Mouse (Mus musculus) 3T3-L1 (cell line): ENCODE results near the gene Iqce.

Experiments
- DNase-seq: peaks from one replicate; pipeline ENCODE4 v3.0.0-alpha.2; 2015; ENCODE audit warnings: low read depth, low spot score

Gene Iqce

DNA sequence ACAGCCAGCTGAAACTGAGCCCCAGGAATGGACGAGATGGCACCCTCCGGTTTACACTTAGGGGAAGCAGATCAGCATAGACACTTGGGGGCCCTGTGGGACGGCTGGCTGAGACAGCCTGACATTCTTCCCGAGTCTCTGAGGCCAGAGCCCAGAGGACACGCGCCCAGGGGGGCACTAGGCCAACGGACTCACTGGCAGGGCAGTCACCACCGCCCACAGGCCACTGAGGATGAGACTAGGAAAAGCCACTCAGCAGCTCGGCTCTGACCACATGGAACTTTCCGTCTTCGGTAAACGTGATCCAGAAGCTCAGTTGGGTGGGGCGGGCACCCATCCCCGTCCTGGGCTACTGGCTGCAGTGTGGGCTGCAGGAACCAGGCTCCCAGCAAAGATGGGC, 62.3 kb downstream of the Iqce start:
- DNase-seq = peak; percentile 73

DNA sequence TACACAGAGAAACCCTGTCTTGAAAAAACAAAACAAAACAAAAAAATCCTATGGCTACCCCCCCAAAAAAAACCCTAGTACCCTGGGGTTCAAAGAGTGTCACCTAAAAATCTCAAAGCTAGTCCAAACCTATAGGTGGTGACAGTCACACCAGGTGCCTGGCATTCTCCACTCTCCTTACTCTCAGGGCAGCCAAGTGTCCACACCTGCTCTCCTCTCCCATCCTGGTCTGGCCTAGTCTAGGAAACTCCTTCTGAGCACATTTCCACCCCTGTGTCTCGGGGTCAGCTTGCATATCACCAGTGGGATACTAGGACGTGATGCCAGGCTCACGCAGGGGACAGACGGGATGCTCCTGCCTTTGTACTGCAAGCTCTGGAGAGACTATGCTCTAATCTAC, 62.9 kb downstream of the Iqce start:
- DNase-seq = no peak

DNA sequence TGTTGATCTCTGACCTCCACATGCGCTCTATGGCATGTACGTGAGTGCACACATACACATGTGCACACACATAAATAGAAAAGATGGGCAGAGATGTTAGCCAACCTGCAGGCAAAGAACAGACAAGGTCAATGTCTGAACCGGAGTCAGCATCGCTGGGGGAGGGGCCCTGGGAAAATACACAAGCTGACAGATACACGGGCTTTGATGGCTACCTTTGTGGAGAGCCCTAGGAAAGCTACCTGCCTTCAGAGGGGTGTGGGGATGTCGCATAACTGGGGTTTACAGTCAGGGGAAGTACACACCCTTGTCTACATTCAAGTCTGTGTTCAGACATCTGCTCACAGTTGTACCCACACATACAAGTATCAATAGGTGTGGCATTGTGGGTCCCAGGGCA, 63.7 kb downstream of the Iqce start:
- DNase-seq = no peak

DNA sequence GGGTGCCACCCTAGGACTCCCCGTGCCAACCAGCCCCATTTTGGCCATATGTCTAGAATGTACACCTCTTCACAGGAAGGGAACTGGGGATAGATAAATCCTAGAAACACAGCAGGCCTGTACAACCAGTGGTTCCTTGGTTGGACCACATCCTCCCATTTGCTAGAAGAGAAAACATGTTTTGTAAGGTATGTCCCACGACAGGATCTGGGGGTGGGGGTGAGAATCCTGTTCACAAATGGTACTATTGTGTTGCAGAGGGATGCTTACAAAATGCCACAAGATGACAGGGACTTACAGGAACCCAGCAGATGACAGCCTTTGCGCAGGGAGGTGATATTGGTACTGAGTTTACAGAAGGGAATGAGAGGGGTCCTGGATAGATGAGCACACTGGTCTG, 64.2 kb downstream of the Iqce start:
- no peak for DNase-seq

DNA sequence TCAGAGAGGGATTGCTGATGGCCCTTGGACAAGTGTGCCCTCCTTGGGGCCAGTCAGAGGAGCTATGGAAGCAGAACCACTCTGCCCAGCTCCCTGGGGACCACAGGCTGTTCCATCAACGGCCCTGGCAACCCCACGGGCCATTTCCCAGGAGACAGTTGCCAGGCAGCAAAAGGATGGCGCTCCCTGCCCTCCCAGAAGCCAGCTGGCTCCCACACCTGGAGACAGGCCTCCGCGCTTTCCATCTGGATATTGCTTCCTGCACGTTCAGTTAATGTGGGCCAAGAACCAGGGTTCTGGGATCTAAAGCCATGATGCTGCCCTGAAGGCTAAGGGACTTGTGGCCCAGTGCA, 65.1 kb downstream of the Iqce start:
- no peak for DNase-seq

DNA sequence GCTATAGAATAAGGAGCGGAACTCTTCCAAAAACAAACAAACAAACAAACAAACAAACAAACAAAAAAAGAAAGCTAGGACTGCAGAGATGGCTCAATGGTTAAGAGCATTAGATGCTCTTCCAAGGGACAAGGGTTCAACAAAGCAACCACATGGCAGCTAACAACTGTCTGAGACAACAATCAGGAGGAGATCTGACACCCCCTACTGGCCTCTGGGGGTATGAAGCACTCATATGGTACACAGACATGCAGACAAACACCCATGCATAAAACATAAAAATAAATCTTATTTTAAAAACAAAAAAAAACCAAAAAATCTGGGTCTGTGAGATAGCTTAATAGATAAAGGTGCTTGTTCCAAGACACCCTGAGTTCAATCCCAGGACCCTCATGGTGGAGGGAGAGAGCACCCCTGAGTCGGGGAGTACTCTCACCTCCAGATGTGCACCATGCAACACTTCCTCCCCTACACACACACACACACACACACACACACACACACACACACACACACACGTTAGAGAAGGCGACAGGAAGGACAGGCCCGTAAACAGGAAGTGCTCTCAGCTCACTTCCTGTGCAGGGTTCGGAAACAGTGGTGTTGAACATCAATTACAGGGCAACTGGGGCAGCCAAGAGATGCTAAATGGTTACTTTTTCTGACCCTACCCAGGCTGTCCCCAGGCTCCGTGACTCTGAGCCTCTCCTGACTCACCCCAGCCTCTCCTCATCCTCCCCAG, 65.7 kb downstream of the Iqce start:
- DNase-seq = no peak

DNA sequence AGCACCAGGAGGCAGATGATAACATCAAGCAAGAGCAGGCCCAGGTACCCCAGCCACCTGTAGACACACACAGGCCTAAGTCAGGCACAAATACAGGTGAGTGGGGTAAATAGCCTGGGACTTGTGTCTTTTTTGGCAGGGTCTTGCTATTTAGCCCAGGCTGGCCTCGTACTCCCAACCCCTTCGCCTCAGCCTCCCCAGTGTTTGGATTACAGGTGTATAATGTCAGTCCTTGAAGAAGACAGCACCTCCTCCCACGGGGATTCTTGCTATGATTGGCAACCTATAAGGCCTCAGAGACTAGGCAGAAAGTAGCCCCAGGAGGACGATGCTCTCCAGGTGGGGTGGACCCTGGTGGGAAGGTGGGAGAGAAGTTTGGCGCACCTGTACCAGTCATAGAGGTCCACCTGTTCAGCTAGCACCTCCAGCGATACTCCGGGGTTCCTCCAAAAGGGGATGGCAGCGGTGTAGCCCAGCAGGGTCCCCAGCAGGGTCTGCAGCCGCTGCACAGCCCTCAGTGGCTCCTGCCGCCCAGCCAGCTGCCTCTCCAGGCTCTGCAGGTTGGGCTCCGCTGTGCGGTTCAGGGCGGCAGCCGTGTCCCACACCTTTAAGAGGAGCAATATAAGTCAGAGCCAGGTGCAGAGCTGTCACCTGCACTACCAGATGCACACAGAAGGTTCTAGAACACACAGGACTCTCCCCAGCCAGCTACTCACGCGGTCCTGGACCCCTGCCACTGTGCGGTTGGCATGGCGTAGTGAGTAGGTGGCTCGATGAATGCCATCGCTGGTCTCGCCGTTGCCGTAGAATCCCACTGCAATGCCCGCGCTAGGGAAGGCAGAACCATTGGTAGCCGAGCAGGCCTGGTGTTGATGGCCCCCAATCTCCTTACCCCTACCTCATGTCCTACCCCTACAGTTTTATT, 67.1 kb downstream of the Iqce start:
- no peak for DNase-seq

DNA sequence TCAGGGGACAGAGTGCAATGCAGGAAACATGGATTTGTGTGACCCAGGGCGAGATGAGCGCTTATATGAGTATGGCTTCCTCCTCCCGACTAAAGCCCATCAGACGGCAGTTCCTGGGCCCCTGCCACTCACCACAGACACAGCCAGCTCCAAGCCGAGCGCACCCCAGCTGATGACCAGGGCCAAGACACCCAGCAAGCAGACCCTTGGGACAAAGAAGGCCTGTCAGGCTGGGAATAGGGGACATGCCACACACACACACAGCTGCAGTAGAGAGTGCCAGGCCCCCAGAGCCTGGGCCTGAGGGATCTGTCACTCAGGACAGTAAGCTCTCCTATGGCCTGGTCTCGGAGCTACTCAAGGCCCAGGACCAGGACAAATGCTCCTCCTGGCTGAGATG, 68.7 kb downstream of the Iqce start:
- DNase-seq = no peak

DNA sequence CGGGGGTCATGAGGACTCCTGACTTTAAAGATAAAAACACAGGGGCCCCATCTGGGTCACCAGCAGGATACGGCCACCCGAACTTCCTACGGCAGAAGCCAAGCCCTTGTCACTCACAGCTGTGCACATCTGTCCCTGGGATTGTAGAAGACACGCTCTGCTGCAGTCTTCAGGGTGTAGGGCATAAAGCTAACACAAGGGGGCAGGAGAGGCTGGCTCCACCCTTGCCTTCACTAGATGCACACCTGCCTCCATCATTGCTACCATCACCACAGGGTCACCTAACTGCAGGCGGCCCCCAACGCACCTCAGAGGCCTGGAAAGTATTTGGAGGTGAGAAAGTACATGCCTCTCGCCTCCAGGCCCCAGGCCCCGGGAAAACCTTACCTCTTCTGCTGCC, 73.2 kb downstream of the Iqce start:
- DNase-seq = no peak

DNA sequence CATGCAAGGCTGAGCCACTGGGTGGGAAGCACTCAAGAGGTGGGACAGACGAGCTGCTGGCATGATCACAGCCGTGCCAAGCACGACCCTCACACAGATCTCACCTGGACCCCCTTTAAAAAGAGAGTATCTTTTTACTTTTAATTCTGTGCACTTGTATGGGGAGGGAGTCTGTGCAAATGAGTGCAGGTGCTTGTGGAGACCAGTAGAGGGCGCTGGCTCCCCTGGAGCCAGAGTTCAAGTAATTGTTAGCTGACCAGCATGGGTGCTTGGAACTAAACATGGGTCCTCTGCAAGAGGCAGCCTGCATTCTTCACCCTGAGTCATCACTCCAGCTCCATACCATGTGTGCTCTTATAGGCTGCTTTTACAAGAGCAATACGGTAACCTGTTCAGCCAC, 74.6 kb downstream of the Iqce start:
- DNase-seq = no peak

DNA sequence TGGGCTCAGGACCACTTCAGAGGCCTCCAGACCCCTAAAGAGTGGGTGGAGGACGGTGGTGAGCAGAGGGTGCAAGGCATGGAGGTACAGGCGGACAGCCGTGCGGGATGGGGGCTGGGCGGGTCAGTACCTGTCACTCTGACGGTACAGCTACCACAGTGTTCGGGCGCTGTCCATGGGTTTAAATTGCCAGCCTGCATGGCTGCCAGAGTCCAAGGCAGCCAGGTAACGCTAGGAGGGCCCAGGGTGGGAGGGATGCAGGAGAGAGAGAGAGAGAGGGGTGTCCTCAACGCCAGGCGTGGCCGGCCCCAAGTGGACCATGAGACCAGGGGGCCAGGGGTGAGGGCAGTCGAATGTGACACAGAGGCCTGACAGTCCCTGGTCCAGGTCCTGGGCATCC, 77.2 kb downstream of the Iqce start:
- no peak for DNase-seq

DNA sequence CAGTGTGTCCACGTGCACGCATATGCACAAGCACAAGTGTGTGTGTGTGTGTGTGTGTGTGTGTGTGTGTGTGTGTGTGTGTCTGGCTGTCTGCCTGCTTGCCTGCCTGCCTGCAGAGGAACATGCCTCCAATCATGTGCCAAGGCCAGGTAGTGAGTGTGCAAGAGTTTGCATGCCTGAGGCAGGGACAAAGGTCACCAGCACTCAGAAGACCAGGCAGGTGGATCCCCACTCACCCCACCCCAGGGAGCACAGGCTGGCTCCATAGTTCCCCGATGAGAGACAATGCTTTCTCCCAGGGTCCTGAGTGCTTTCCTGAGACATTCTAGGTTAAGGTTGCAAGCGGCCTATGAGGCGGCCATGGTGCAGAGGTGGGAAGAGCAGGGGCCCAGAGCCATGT, 77.9 kb downstream of the Iqce start:
- DNase-seq = no peak

DNA sequence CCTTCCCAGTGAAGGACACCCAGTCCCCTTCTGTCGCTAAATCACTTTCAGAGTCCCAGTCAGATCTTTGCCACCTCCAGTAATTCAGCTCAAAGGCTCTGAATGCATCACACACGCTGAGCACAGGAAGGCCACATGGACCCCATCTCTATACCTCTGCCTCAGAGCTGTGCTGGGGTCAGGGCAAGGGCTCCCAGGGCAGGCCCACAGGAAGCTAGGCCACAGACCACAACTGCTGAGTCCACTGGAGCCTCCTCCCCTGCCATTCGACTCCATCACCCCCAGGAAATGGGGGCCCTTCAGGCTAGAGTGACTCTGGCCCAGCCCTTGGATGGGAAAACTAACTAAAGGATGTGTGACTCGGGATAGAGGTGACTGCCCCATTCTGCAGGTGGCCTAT, 78.4 kb downstream of the Iqce start:
- no peak for DNase-seq

DNA sequence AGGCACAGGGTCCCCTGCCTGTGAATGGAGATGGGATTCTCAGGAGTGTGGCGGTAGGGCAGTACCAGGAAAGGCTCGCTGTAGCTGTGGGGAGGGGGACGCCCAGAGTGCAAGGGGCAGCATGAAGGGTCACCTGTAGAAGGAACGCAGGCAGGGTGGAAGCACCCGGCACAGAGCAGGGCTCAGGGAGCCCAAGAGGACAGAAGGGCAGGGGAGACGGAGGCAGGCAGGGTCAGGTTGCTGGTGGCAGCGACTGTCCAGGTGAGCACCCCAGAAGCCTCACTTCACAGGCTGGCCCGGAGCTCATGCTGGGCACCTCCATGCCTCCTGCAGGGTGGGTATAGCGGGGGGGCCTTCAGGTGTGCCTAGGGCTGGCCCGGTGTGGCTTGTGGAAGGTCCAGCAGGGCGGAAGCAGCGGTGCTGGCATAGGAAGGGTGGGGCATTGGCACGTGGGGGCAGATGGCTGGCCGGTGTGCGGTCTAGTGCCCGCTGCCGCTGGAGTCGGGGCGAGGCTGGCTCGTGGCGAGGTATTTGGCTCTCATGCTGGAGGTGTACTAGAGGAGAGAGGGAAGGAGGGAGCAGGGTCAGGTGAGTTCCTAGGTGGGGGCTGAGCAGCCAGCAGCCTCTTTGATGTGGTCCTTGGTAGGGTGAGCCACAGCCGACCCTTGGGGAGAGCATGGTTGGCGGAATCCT, 79.1 kb downstream of the Iqce start:
- DNase-seq = no peak

DNA sequence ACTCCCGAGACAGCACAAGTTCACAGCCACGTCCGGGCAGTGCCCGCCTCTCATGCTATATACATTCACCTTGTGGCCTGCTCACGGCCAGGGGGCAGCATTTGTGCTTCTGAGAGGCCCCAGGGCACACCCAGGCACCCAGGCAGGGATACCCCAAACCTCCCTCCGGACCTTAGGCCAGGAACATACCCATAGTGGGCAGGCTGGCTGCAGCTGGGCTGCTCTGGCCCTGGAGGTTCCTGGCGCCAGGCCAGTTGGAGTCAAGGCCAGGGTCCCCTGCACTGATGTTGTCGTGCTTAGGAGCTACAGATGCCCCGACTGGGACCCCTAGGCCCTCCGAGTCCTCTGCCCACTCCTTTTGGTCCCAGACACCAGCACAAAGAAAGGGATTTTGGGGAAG, 80.7 kb downstream of the Iqce start:
- DNase-seq = no peak

DNA sequence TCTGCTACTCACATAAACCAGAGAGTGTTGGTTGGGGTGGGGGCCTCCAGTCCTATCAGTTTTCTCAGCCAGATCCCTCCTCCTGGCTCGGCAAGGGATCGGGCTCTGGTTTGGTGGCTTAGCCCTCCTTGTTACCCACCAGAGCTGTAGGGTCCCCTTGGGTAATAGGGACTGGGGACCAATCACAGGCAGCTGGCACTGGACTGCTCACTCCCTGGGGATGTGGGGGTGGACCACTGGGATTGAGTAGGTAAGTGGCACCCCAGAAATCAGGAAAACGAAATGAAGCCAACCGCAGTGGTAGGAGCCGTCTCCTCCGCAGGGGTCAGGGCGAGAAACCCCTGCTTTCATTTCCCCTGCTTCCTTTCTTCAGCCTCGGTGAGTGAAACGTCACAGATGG, 81.1 kb downstream of the Iqce start:
- no peak for DNase-seq

DNA sequence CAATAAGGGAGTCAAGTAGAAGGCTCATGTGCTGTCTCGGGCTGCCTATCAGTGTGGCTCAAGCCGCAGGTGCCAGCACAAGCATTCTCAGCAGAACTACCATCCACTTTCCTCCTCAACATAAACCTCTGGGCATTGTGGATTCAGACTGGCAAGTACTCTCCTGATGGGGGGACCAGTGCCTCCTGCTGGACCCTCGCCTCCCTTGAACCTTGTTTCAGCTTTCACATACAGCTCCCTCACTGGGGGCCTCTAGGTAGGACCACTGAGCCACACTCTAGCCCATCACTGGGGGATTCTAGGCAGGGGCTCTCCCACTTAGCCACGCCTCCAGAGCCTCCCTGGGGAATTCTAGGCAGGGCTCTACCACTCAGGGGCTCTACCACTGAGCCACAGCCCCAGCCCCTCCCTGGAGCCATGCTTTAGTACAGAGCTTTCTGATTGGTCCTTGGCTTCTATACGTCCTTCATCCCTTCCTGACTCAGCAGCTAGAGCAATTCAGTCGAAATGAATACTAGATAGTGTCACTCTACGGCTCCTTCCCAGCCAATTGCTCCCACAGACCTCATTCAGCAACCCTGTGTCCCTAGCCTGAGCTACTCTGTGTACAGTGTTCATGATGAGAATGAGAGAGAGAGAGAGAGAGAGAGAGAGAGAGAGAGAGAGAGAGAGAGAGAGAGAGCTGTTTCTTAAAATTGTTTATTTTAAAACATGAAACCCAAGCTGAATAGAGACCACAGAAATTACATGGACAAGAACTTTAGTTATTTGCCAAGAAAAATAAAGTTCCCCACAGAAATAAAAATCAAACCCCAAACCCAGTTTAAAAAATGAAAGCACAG, 82.1 kb downstream of the Iqce start:
- DNase-seq = peak; percentile 52

DNA sequence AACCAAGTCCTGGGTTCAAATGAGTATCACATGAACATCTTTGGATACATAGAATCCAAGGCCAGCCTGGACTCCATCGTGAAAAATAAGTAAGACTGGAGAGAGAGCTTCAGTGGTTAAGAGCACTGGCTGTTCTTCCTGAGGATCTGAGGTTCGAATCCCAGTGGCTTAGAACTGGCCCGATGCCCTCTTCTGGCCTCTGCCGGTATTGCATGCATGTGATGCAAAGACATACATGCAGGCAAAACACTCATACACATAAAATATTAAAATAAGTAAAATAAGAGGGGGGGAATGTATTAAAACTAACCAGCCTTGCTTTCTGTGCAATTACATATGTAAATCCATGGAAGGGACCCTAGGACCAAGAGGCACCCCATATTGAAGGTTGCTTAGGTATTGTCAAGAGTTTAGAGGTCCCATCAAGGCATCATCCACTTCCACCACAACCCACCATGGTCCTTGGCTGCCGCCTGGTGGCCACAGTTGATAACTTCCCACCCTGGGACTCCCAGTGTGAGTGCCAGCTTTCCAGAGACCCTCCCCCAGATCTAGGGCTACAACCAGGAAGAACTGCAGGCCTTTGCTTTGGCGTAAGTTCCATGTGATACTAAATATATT, 82.9 kb downstream of the Iqce start:
- DNase-seq = peak; percentile 88

DNA sequence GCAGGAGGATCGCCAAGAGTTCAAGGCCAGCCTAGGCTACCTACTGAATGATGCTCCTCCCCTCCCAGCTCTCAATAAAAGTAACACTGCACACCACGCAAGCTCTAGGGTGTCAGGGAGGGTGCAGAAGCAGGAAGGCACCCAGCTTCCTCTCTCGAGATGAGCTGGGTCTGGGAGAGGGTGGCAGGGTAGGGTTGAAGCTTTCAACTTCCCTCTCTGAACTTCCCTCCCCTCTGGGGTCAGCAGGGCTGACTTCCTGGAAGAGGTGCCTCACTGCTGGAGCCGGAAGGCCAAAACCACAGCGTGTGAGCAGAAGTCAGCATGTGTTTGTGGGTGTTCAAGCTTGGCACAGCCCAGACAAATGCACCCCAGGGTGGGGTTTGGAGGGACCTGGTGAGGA, 84.5 kb downstream of the Iqce start:
- no peak for DNase-seq

DNA sequence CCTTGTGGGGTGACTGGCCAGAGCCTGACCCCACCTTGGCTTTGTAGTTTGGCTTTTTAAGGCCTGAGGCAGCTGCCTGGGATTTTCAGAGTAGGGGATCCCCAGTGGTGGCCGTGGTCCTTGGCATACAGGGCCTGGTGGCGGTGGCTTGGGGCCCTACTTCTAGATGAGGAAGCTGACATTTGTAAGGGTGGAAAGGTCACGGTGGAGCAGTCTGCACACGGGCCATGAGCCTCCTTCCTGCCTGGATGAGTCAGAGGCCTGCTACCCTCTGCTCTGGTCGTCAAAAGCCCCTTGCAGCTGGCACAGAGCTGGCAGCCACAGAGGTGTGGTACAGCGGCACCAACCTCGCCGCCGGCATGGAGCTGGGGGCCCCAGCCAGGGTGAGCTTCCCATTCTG, 85.5 kb downstream of the Iqce start:
- DNase-seq = peak; percentile 52

DNA sequence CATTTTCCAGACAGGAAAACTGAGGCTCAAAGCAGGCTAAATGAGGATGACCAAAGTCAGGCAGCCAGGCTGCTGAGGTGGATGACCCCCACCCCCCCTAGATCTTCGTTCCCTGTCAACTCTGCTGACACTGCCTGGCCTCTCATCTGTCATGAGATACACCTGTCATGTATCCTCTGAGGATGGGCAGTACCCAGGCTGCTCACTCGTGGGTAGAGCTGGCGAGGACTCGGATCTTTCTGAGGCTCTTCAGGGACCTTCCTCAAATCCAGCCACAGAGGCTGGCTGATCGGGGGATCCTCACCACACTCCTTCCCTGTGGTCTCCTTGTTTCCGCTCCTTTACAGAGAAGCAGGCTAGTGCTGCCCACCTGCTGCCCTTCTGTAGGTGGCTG, 86.1 kb downstream of the Iqce start:
- no peak for DNase-seq
